Mouse (Mus musculus) liver, embryonic 16.5 days (tissue): ENCODE measurements at regions not wholly inside any gene's neighbourhood (a gene's known extent, or its start where the extent isn't known, plus 50 kb on each side); places are given as distances from the start of the nearest gene placed in this dataset.

Experiments used
- ATAC-seq: fragments of 200-750 bp; cut with Nextera tagmentation; 2 replicates; pipeline ENCODE4 v1.8.0; 2017; ENCODE audit warnings: low read depth, mild to moderate bottlenecking, moderate number of reproducible peaks, moderate library complexity
- H3K27ac ChIP-seq: fragments of 300-500 bp; sonication (generic); 2 replicates; pipeline ENCODE4 v1.5.1; 2014; ENCODE audit warnings: mild to moderate bottlenecking, low read length
- H3K27me3 ChIP-seq: fragments of 300-500 bp; sonication (generic); 2 replicates; pipeline ENCODE4 v1.6.1; 2014; ENCODE audit warnings: low read depth, low read length, mixed read lengths; ENCODE audit not compliant: control insufficient read depth, insufficient read depth
- H3K36me3 ChIP-seq: fragments of 300-500 bp; sonication (generic); 2 replicates; pipeline ENCODE4 v1.6.1; 2014; ENCODE audit warnings: mild to moderate bottlenecking; ENCODE audit not compliant: control insufficient read depth, insufficient read depth
- H3K4me1 ChIP-seq: fragments of 300-500 bp; sonication (generic); 2 replicates; pipeline ENCODE4 v1.6.1; 2014; ENCODE audit warnings: low read depth, low read length, mixed read lengths; ENCODE audit not compliant: control insufficient read depth
- H3K4me2 ChIP-seq: fragments of 300-500 bp; sonication (generic); 2 replicates; pipeline ENCODE4 v1.6.1; 2014; ENCODE audit warnings: low read depth, low read length, mixed read lengths
- H3K4me3 ChIP-seq: fragments of 300-500 bp; sonication (generic); 2 replicates; pipeline ENCODE4 v1.5.1; 2014; ENCODE audit warnings: low read depth, mild to moderate bottlenecking, low read length
- H3K9ac ChIP-seq: fragments of 300-500 bp; sonication (generic); 2 replicates; pipeline ENCODE4 v1.6.1; 2014; ENCODE audit warnings: low read depth, low read length
- H3K9me3 ChIP-seq: fragments of 300-500 bp; sonication (generic); replicated peaks from 2 replicates; pipeline ENCODE4 v1.6.1; 2016; ENCODE audit warnings: low read length; ENCODE audit not compliant: control insufficient read depth
- WGBS: fragments of 180-500 bp; shearing (Covaris S2); extraction: QIAGEN DNeasy Blood & Tissue Kit; methylation state at CpG from one replicate; pipeline ENCODE4 v1.1.7; 2014; ENCODE audit not compliant: insufficient replicate concordance; 5-methylcytosine and 5-hydroxymethylcytosine counted together

- H3K27ac ChIP-seq: no peak overlapping the region
- H3K36me3 ChIP-seq: no peaks in the 10 kb centered on the region
- H3K4me3 ChIP-seq: no peak overlapping the region
- ATAC-seq: no peak
- no peaks in the 10 kb centered on the region for H3K27me3 ChIP-seq
- no peak overlapping the region for H3K4me2 ChIP-seq
- H3K9ac ChIP-seq: no peak overlapping the region
- H3K9me3 ChIP-seq: no peaks in the 10 kb centered on the region
- no peaks in the 10 kb centered on the region for H3K4me1 ChIP-seq
- 56% methylated on average over 4 of the region's 4 CpGs for WGBS
Measured at GRCm38 (mm10) chr4:9014986-9015385, 776.1 kb upstream of the Car8 start.

GRCm38 (mm10) chr4:9012787-9013186 is 773.9 kb upstream of the Car8 start:
- H3K9ac ChIP-seq: no peak overlapping the region
- no peaks in the 10 kb centered on the region for H3K9me3 ChIP-seq
- H3K36me3 ChIP-seq: no peaks in the 10 kb centered on the region
- WGBS: 72% methylated on average over 9 of the region's 9 CpGs
- H3K4me1 ChIP-seq: no peaks in the 10 kb centered on the region
- no peaks in the 10 kb centered on the region for H3K27me3 ChIP-seq
- ATAC-seq: no peak
- H3K27ac ChIP-seq: no peak overlapping the region
- H3K4me2 ChIP-seq: no peak overlapping the region
- no peak overlapping the region for H3K4me3 ChIP-seq

GRCm38 (mm10) chr4:9011952-9012351 is 773.1 kb upstream of the Car8 start:
- Histone ChIP-seq H3K4me1 (no peaks in the 10 kb centered on the region), H3K27me3 (no peaks in the 10 kb centered on the region), H3K36me3 (no peaks in the 10 kb centered on the region), H3K4me2 (no peak overlapping the region), H3K4me3 (no peak overlapping the region), H3K9ac (no peak overlapping the region), H3K27ac (no peak overlapping the region), H3K9me3 (no peaks in the 10 kb centered on the region)
- whole genome bisulfite sequencing: 46% methylated on average over 3 of the region's 3 CpGs
- ATAC-seq: no peak

GRCm38 (mm10) chr4:9011129-9011518 is 772.3 kb upstream of the Car8 start:
- H3K36me3 ChIP-seq: no peaks in the 10 kb centered on the region
- no peaks in the 10 kb centered on the region for H3K9me3 ChIP-seq
- ATAC-seq: no peak
- WGBS: 58% methylated on average over 7 of the region's 7 CpGs
- no peaks in the 10 kb centered on the region for H3K4me1 ChIP-seq
- H3K27me3 ChIP-seq: no peaks in the 10 kb centered on the region
- no peak overlapping the region for H3K27ac ChIP-seq
- no peak overlapping the region for H3K9ac ChIP-seq
- no peak overlapping the region for H3K4me2 ChIP-seq
- H3K4me3 ChIP-seq: no peak overlapping the region

GRCm38 (mm10) chr4:9010381-9011128 is 771.7 kb upstream of the Car8 start:
- WGBS: 62% methylated on average over 17 of the region's 17 CpGs
- no peak overlapping the region for H3K4me2 ChIP-seq

GRCm38 (mm10) chr4:9009656-9010055 is 770.8 kb upstream of the Car8 start:
- no peaks in the 10 kb centered on the region for H3K27me3 ChIP-seq
- no peaks in the 10 kb centered on the region for H3K9me3 ChIP-seq
- no peak overlapping the region for H3K9ac ChIP-seq
- no peak overlapping the region for H3K4me2 ChIP-seq
- ATAC-seq: no peak
- H3K36me3 ChIP-seq: no peaks in the 10 kb centered on the region
- H3K4me1 ChIP-seq: no peaks in the 10 kb centered on the region
- no peak overlapping the region for H3K27ac ChIP-seq
- WGBS: 15% methylated on average over 4 of the region's 4 CpGs
- H3K4me3 ChIP-seq: no peak overlapping the region

More at GRCm38 (mm10) chr4:9010381-9011128, 771.7 kb upstream of the Car8 start:
- Histone ChIP-seq H3K27ac (no peak overlapping the region), H3K9me3 (no peaks in the 10 kb centered on the region), H3K4me3 (no peak overlapping the region), H3K27me3 (no peaks in the 10 kb centered on the region), H3K9ac (no peak overlapping the region), H3K36me3 (no peaks in the 10 kb centered on the region), H3K4me1 (no peaks in the 10 kb centered on the region)
- ATAC-seq: no peak

- no peak overlapping the region for H3K27ac ChIP-seq
- H3K36me3 ChIP-seq: no peaks in the 10 kb centered on the region
- H3K27me3 ChIP-seq: no peaks in the 10 kb centered on the region
- no peaks in the 10 kb centered on the region for H3K4me1 ChIP-seq
- ATAC-seq: no peak
- H3K4me2 ChIP-seq: no peak overlapping the region
- WGBS: 48% methylated on average over 8 of the region's 8 CpGs
- H3K9ac ChIP-seq: no peak overlapping the region
- no peak overlapping the region for H3K4me3 ChIP-seq
- H3K9me3 ChIP-seq: no peaks in the 10 kb centered on the region
Measured at GRCm38 (mm10) chr4:9005938-9006626, 767.2 kb upstream of the Car8 start.

GRCm38 (mm10) chr4:9003891-9004290 is 765.0 kb upstream of the Car8 start:
- ATAC-seq: no peak
- H3K27me3 ChIP-seq: no peaks in the 10 kb centered on the region
- no peaks in the 10 kb centered on the region for H3K4me1 ChIP-seq
- H3K9me3 ChIP-seq: no peaks in the 10 kb centered on the region
- WGBS: 52% methylated on average over 1 of the region's 1 CpGs
- no peak overlapping the region for H3K4me2 ChIP-seq
- H3K27ac ChIP-seq: no peak overlapping the region
- no peak overlapping the region for H3K4me3 ChIP-seq
- no peak overlapping the region for H3K9ac ChIP-seq
- no peaks in the 10 kb centered on the region for H3K36me3 ChIP-seq

GRCm38 (mm10) chr4:9002380-9002779 is 763.5 kb upstream of the Car8 start:
- Histone ChIP-seq H3K9ac (no peak overlapping the region), H3K9me3 (no peaks in the 10 kb centered on the region), H3K36me3 (no peaks in the 10 kb centered on the region), H3K27ac (no peak overlapping the region), H3K4me3 (no peak overlapping the region), H3K4me2 (no peak overlapping the region), H3K27me3 (no peaks in the 10 kb centered on the region), H3K4me1 (no peaks in the 10 kb centered on the region)
- 55% methylated on average over 6 of the region's 6 CpGs for WGBS
- no peak for ATAC-seq
